ENCODE assay signal across 9 mouse cellular contexts in genomic region chr13:31800581-31801576, GRCm38 (mm10). TPM values are rescaled to one million over a fixed set of nuclear protein-coding genes. Genes with fewer than 3 reads are reported as not detected.
DNase-seq lines count a peak whose midpoint lies in the region; ATAC-seq and TF ChIP-seq lines count a peak whose summit lies in the region.
"Had no signal": no experiment of that assay in that cellular context is flagged by ENCODE, and none has a peak within 500 bp of the region (broad histone marks: within the 10 kb centered on the region; RNA-seq: fewer than 3 reads in every experiment).

No protein-coding gene starts in this region.

- peak overlapping the region; percentile 55 for H3K4me2 ChIP-seq in forebrain, postnatal 0 days (ENCODE audit: low read depth)
- peak overlapping the region; percentile 61 for H3K4me2 ChIP-seq in neural tube, embryonic 15.5 days

- no peak for TF ChIP-seq POLR2A in thymus, adult 2 months (IDR thresholded peaks at IDR 0.05; ENCODE audit: control insufficient read depth, extremely low read depth, insufficient read depth, low read length, poor library complexity)

- peak; percentile 45 for DNase-seq in cerebellum, adult 11-12 months
- peak; percentile 85 for DNase-seq in forebrain, postnatal 0 days
- peak; percentile 71 for DNase-seq in heart, postnatal 25 days (ENCODE audit: low spot score)
- DNase-seq in layer of hippocampus, adult 11-12 months (ENCODE audit: low spot score) = peak; percentile 82
- DNase-seq in lung, adult 18-20 months = peak; percentile 78 to 85
- DNase-seq in thymus, adult 2 months = peak; percentile 78

- TF ChIP-seq CTCF in E14TG2a.4 (conservative IDR thresholded peaks at IDR 0.05; ENCODE audit: low read length) = no peak; the same call in 1 of the 2 replicates
- peak; percentile 92 for TF ChIP-seq CTCF in forebrain, postnatal 0 days (IDR thresholded peaks at IDR 0.05; ENCODE audit: low read depth)
- TF ChIP-seq CTCF in thymus, adult 2 months (IDR thresholded peaks at IDR 0.05; ENCODE audit: borderline replicate concordance, control insufficient read depth, extremely low read depth, insufficient read depth, low read length, poor library complexity) = peak; percentile 92

- intact Hi-C loops in heart, postnatal 25 days (cut with DNase I) = loop anchor here (1.0 to 10.0 kb wide), 8 partner anchors 156 to 880 kb away; no protein-coding TSS in a partner anchor

- no peak overlapping the region for H3K27ac ChIP-seq in forebrain, postnatal 0 days (ENCODE audit: low read depth, low read length)
- H3K27ac ChIP-seq in neural tube, embryonic 15.5 days (replicated peaks) = no peak overlapping the region
- no peak overlapping the region for H3K27ac ChIP-seq in thymus, adult 2 months (ENCODE audit: control insufficient read depth, insufficient read depth, low read length)

- peak; percentile 84 for ATAC-seq in forebrain, postnatal 0 days
- ATAC-seq in neural tube, embryonic 15.5 days (ENCODE audit: low FRiP score) = peak; percentile 90

- no peak overlapping the region for H3K9ac ChIP-seq in forebrain, postnatal 0 days
- H3K9ac ChIP-seq in neural tube, embryonic 15.5 days (replicated peaks) = no peak overlapping the region; the same call in 1 of the 2 replicates

- H3K4me1 ChIP-seq in E14TG2a.4 (replicated peaks; ENCODE audit: low read depth, low read length) = peaks cover 27% of the 10 kb centered on the region
- 0 out of 2 replicates have a peak, but pooled peaks cover 2% of the 10 kb centered on the region for H3K4me1 ChIP-seq in forebrain, postnatal 0 days (ENCODE audit: insufficient read depth)
- peaks cover 20% of the 10 kb centered on the region for H3K4me1 ChIP-seq in neural tube, embryonic 15.5 days
- peaks cover 5% of the 10 kb centered on the region for H3K4me1 ChIP-seq in thymus, adult 2 months (replicated peaks; ENCODE audit: control insufficient read depth, insufficient read depth, low read length)

- H3K4me3 ChIP-seq in E14TG2a.4 (replicated peaks; ENCODE audit: low read length) = peak overlapping the region; percentile 62
- peak overlapping the region; percentile 33 for H3K4me3 ChIP-seq in forebrain, postnatal 0 days (ENCODE audit: low read depth, low read length)
- H3K4me3 ChIP-seq in neural tube, embryonic 15.5 days (replicated peaks) = peak overlapping the region; percentile 35
- no peak overlapping the region for H3K4me3 ChIP-seq in thymus, adult 2 months (ENCODE audit: control insufficient read depth, insufficient read depth, low read length)
- H3K4me3 ChIP-seq: erythroblast, embryonic 14.5 days had no signal

- peaks cover 89% of the 10 kb centered on the region for H3K27me3 ChIP-seq in E14TG2a.4 (ENCODE audit: insufficient read depth, low read length)
- H3K27me3 ChIP-seq in forebrain, postnatal 0 days (ENCODE audit: insufficient read depth, low read length) = peaks cover 68% of the 10 kb centered on the region
- H3K27me3 ChIP-seq in neural tube, embryonic 15.5 days (replicated peaks) = peaks cover 73% of the 10 kb centered on the region
- peaks cover 21% of the 10 kb centered on the region for H3K27me3 ChIP-seq in thymus, adult 2 months (ENCODE audit: control insufficient read depth, insufficient read depth, low read length)

- no peaks in the 10 kb centered on the region for H3K36me3 ChIP-seq in E14TG2a.4 (ENCODE audit: insufficient read depth, low read length)
- H3K36me3 ChIP-seq in forebrain, postnatal 0 days (ENCODE audit: insufficient read depth) = no peaks in the 10 kb centered on the region
- no peaks in the 10 kb centered on the region for H3K36me3 ChIP-seq in neural tube, embryonic 15.5 days
- H3K36me3 ChIP-seq in thymus, adult 2 months (ENCODE audit: control insufficient read depth, insufficient read depth, low read length) = no peaks in the 10 kb centered on the region

- H3K9me3 ChIP-seq in E14TG2a.4 (ENCODE audit: low read length) = no peaks in the 10 kb centered on the region
- H3K9me3 ChIP-seq in forebrain, postnatal 0 days (ENCODE audit: low read length) = no peaks in the 10 kb centered on the region
- no peaks in the 10 kb centered on the region for H3K9me3 ChIP-seq in neural tube, embryonic 15.5 days (replicated peaks)

- 1% methylated on average over 43 of the region's 43 CpGs for WGBS in forebrain, postnatal 0 days
- 2% methylated on average over 43 of the region's 43 CpGs for WGBS in neural tube, embryonic 15.5 days
- WGBS in thymus, adult 2 months = 5% methylated on average over 43 of the region's 43 CpGs

RNA-seq across cellular contexts. Expression of gene Foxc1, which starts 5.6 kb away (rescaled TPM):
- total RNA-seq in forebrain, postnatal 0 days (2014; rRNA removed) = 9.4 and 15.6 TPM in 2 replicates
- polyA plus RNA-seq in forebrain, postnatal 0 days (2015; fragmentation: Nextera tagmentation; extraction: Ambion mirVana) = 1.9 and 2.3 TPM in 2 replicates
- 1 to 10 TPM; 5.1 to 5.8 TPM for total RNA-seq in heart, postnatal 25 days (2021)
- 1.00 and 1.1 TPM in 2 replicates for polyA plus RNA-seq in neural tube, embryonic 15.5 days (2015; fragmentation: Nextera tagmentation; extraction: Ambion mirVana)
- 1.9 TPM in 2 replicates for polyA plus RNA-seq in thymus, adult 2 months (2012; rRNA removed)
- polyA plus RNA-seq: erythroblast, embryonic 14.5 days had no signal
